Mouse (Mus musculus) lung, embryonic 16.5 days (tissue): ENCODE data around the gene Sept4. TPM values are rescaled to one million over a fixed set of nuclear protein-coding genes. Genes with fewer than 3 reads are reported as not detected.

Source experiments
- ATAC-seq: fragments of 200-750 bp; cut with Nextera tagmentation; 2 replicates; pipeline ENCODE4 v1.8.0; 2017; ENCODE audit warnings: low read depth, mild to moderate bottlenecking, moderate library complexity
- H3K27ac ChIP-seq: fragments of 300-500 bp; sonication (generic); 2 replicates; pipeline ENCODE4 v1.5.1; 2014; ENCODE audit warnings: mild to moderate bottlenecking, control low read depth, low read length
- H3K27me3 ChIP-seq: fragments of 300-500 bp; sonication (generic); 2 replicates; pipeline ENCODE4 v1.6.1; 2014; ENCODE audit warnings: low read depth, low read length, mixed read lengths; ENCODE audit not compliant: control insufficient read depth, insufficient read depth
- H3K36me3 ChIP-seq: fragments of 300-500 bp; sonication (generic); 2 replicates; pipeline ENCODE4 v1.6.1; 2014; ENCODE audit warnings: low read length; ENCODE audit not compliant: control insufficient read depth, insufficient read depth
- H3K4me1 ChIP-seq: fragments of 300-500 bp; sonication (generic); replicated peaks from 2 replicates; pipeline ENCODE4 v1.6.1; 2014; ENCODE audit warnings: low read length, mixed read lengths; ENCODE audit not compliant: control insufficient read depth, insufficient read depth
- H3K4me2 ChIP-seq: fragments of 300-500 bp; sonication (generic); 2 replicates; pipeline ENCODE4 v1.6.1; 2014; ENCODE audit warnings: low read depth, low read length, control low read depth
- H3K4me3 ChIP-seq: fragments of 300-500 bp; sonication (generic); 2 replicates; pipeline ENCODE4 v1.5.1; 2014; ENCODE audit warnings: mild to moderate bottlenecking, low read length, control low read depth
- H3K9ac ChIP-seq: fragments of 300-500 bp; sonication (generic); 2 replicates; pipeline ENCODE4 v1.6.1; 2014; ENCODE audit warnings: low read length, control low read depth
- H3K9me3 ChIP-seq: fragments of 300-500 bp; sonication (generic); 2 replicates; pipeline ENCODE4 v1.6.1; 2016; ENCODE audit warnings: low read length; ENCODE audit not compliant: control insufficient read depth
- WGBS: fragments of 180-500 bp; shearing (Covaris S2); extraction: QIAGEN DNeasy Blood & Tissue Kit; methylation state at CpG from one replicate; pipeline ENCODE4 v1.1.7; 2014; 5-methylcytosine and 5-hydroxymethylcytosine counted together
- polyA plus RNA-seq: library from polyadenylated mRNA; unstranded; fragments of >200 nt; fragmentation: Nextera tagmentation; extraction: Ambion mirVana; gene quantifications from 2 replicates; pipeline ENCODE4 v1.2.1, GENCODE M21; 2015

The Sept4 gene
- polyA plus RNA-seq, 1 experiment from 2014 or later, result 96.9 TPM

DNA sequence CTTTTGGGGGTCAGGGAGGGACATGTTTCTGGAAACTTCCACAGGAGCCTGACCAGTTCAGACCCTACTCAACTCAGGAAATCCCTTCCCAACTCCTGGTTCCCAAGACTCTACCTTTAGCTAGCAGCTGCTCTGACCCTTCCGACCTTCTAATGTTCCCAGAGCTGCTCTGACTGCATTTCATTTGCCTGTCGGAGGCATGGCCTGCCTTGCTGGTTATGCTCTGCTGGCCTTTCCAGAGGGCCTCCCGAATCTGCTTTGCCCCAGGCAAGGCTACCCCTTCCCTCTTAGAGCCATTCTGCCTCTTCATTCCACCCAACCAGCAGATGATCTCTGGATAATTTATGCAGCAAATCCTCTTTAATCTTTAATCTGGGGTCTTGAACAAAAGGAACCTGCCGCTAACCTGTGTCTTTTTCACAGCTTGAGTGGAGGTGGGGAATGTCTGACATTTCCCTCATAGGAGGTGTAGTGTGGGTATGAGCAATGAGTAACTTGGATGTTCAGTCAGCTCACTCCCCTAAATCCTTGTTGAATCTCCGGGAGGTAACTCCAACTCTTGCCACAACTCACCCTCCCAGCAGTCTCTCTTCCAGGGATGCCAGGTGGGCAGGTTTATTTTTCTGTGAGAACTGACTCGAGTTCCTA lies 9.0 kb downstream of the Sept4 start:
- peaks cover 22% of the 10 kb centered on the region for H3K4me1 ChIP-seq
- WGBS, result 28% methylated on average over 6 of the region's 6 CpGs
- H3K27ac ChIP-seq, result peak overlapping the region; percentile 69
- H3K4me3 ChIP-seq, result peak overlapping the region; percentile 71
- no peaks in the 10 kb centered on the region for H3K36me3 ChIP-seq
- no peak for ATAC-seq
- no peaks in the 10 kb centered on the region for H3K27me3 ChIP-seq
- peak overlapping the region; percentile 83 for H3K4me2 ChIP-seq
- peak overlapping the region; percentile 70 for H3K9ac ChIP-seq
- no peaks in the 10 kb centered on the region for H3K9me3 ChIP-seq

GRCm38 (mm10) chr11:87578249-87578962 lies 9.7 kb downstream of the Sept4 start:
- peaks cover 22% of the 10 kb centered on the region for H3K4me1 ChIP-seq
- under 1% methylated on average over 40 of the region's 40 CpGs for WGBS
- no peaks in the 10 kb centered on the region for H3K27me3 ChIP-seq
- H3K36me3 ChIP-seq, result no peaks in the 10 kb centered on the region
- H3K27ac ChIP-seq, result peak overlapping the region; percentile 69
- H3K9ac ChIP-seq, result peak overlapping the region; percentile 70
- peak; percentile 61 for ATAC-seq
- H3K4me3 ChIP-seq, result peak overlapping the region; percentile 71
- H3K9me3 ChIP-seq, result no peaks in the 10 kb centered on the region
- H3K4me2 ChIP-seq, result peak overlapping the region; percentile 83

DNA sequence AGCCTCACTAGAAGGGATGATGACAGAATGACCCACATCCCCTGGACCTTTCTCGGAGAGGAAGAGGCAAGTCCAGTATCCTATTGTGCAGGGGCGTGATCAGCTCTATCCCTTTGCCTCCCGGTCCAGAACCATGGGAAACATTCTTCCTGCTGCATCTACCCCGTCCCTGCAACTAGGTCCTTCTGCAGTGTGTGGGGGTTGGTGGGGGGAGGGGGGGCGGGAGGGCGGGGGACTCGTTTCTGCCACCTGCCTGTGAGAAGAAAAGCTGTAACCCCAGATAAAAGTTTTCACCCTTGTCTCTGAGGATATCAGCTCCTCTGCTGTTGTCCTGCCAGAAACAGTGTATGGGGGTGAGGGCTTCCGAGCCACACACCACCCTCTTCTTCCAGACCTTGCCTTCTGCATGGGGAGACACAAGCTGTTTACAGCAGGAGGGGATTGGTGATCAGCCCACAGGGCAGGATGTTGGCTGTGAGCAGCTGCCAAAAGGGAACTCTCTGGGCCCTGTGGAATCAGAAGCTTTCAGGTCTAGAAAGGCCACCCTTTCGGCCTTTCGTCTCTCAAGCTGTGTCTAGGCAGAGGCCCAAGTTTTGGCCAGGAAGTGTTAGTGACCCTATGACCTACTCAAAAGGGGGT lies 10.4 kb downstream of the Sept4 start:
- Histone ChIP-seq H3K36me3 (no peaks in the 10 kb centered on the region), H3K27ac (peak overlapping the region; percentile 69), H3K4me3 (peak overlapping the region; percentile 71), H3K9ac (peak overlapping the region; percentile 70), H3K27me3 (no peaks in the 10 kb centered on the region), H3K4me2 (peak overlapping the region; percentile 83), H3K9me3 (no peaks in the 10 kb centered on the region), H3K4me1 (peaks cover 22% of the 10 kb centered on the region)
- 14% methylated on average over 9 of the region's 10 CpGs for WGBS
- peak; percentile 65 for ATAC-seq

DNA sequence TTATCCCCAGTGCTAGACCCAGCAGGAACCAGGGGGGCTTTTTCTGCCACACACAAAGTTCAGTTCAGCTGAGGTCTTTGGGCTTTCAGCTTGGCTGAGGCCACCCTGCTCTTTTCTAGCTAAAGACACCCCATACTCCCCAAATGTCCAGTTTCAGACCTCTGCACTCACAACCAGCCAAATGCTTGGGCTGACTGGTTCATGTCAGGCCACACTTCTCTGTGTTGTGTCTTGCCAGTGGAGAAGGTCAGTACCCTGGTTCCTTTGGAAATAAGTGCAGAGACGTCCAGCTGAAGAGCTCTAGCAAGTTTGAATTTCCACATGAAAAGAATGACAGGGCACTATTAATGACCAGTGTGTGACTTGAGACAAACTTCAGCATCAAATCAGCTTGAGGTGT lies 11.0 kb downstream of the Sept4 start:
- Histone ChIP-seq H3K4me1 (peaks cover 28% of the 10 kb centered on the region), H3K4me2 (peak overlapping the region; percentile 28), H3K9me3 (no peaks in the 10 kb centered on the region), H3K27me3 (no peaks in the 10 kb centered on the region), H3K27ac (peak overlapping the region; percentile 69), H3K4me3 (no peak overlapping the region; the same call in 1 of the 2 replicates), H3K36me3 (no peaks in the 10 kb centered on the region), H3K9ac (no peak overlapping the region)
- peak; percentile 82 for ATAC-seq
- 29% methylated on average over 1 of the region's 1 CpGs for WGBS

DNA sequence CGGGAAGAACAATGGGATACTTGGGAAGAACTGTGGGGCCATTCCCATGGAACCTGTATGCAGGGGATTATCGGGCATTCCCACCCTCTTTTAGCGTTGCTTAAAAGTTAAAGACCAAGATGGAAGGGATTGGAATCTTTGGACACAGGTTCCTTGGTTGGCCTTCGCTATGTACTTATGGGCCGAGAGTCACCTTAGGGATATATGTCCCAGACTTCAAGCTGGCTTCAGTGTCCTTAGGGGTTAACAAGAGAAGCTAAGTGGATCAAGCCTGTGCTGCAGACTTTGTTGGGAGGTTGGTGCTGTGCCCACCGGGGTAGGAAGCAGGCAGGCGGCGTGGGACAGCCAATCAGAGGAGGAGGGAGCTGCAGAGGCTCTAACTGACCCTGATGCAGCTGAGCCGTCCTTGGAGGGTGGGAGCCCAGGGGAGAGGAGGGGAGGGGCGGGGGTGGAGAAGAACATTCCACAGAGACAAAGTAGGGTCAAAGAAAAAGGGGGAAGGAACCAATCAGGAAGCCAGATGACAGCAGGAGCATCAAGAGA lies 11.9 kb downstream of the Sept4 start:
- peak overlapping the region; percentile 1; the same call in 1 of the 2 replicates for H3K4me3 ChIP-seq
- peak overlapping the region; percentile 28 for H3K4me2 ChIP-seq
- peaks cover 33% of the 10 kb centered on the region for H3K4me1 ChIP-seq
- WGBS, result 48% methylated on average over 10 of the region's 10 CpGs
- no peaks in the 10 kb centered on the region for H3K27me3 ChIP-seq
- no peak for ATAC-seq
- H3K36me3 ChIP-seq, result no peaks in the 10 kb centered on the region
- peak overlapping the region; percentile 69 for H3K27ac ChIP-seq
- H3K9ac ChIP-seq, result 0 out of 2 replicates have a peak overlapping the region, but pooled peaks have one; percentile 26
- H3K9me3 ChIP-seq, result no peaks in the 10 kb centered on the region

GRCm38 (mm10) chr11:87581161-87581865 lies 12.6 kb downstream of the Sept4 start:
- H3K9me3 ChIP-seq, result no peaks in the 10 kb centered on the region
- no peak for ATAC-seq
- 84% methylated on average over 12 of the region's 12 CpGs for WGBS
- no peak overlapping the region for H3K27ac ChIP-seq
- no peak overlapping the region for H3K9ac ChIP-seq
- H3K27me3 ChIP-seq, result no peaks in the 10 kb centered on the region
- no peak overlapping the region for H3K4me3 ChIP-seq
- H3K4me2 ChIP-seq, result 0 out of 2 replicates have a peak overlapping the region, but pooled peaks have one; percentile 17
- H3K4me1 ChIP-seq, result peaks cover 33% of the 10 kb centered on the region
- H3K36me3 ChIP-seq, result no peaks in the 10 kb centered on the region

GRCm38 (mm10) chr11:87581933-87582710 lies 13.4 kb downstream of the Sept4 start:
- Histone ChIP-seq H3K36me3 (no peaks in the 10 kb centered on the region), H3K4me3 (no peak overlapping the region), H3K9ac (no peak overlapping the region), H3K4me1 (peaks cover 33% of the 10 kb centered on the region), H3K9me3 (no peaks in the 10 kb centered on the region), H3K4me2 (no peak overlapping the region), H3K27ac (no peak overlapping the region), H3K27me3 (no peaks in the 10 kb centered on the region)
- no peak for ATAC-seq
- WGBS, result 76% methylated on average over 8 of the region's 8 CpGs

GRCm38 (mm10) chr11:87583291-87584034 lies 14.8 kb downstream of the Sept4 start:
- no peak overlapping the region for H3K9ac ChIP-seq
- H3K27me3 ChIP-seq, result no peaks in the 10 kb centered on the region
- H3K4me3 ChIP-seq, result no peak overlapping the region
- H3K4me1 ChIP-seq, result peaks cover 27% of the 10 kb centered on the region
- H3K36me3 ChIP-seq, result no peaks in the 10 kb centered on the region
- no peaks in the 10 kb centered on the region for H3K9me3 ChIP-seq
- no peak for ATAC-seq
- WGBS, result 80% methylated on average over 6 of the region's 6 CpGs
- no peak overlapping the region for H3K4me2 ChIP-seq
- no peak overlapping the region for H3K27ac ChIP-seq
